Mouse (Mus musculus): ENCODE measurements around the gene Apex1. TPM values are rescaled to one million over a fixed set of nuclear protein-coding genes. Genes with fewer than 3 reads are reported as not detected.
"Not testable (repeated sequence)": the region's sequence is repeated elsewhere in the genome, so short reads cannot be mapped to it uniquely, and the experiment has no call there.

Apex1 gene
- polyA plus RNA-seq, 1 experiment from 2014 or later: 177 TPM

DNA sequence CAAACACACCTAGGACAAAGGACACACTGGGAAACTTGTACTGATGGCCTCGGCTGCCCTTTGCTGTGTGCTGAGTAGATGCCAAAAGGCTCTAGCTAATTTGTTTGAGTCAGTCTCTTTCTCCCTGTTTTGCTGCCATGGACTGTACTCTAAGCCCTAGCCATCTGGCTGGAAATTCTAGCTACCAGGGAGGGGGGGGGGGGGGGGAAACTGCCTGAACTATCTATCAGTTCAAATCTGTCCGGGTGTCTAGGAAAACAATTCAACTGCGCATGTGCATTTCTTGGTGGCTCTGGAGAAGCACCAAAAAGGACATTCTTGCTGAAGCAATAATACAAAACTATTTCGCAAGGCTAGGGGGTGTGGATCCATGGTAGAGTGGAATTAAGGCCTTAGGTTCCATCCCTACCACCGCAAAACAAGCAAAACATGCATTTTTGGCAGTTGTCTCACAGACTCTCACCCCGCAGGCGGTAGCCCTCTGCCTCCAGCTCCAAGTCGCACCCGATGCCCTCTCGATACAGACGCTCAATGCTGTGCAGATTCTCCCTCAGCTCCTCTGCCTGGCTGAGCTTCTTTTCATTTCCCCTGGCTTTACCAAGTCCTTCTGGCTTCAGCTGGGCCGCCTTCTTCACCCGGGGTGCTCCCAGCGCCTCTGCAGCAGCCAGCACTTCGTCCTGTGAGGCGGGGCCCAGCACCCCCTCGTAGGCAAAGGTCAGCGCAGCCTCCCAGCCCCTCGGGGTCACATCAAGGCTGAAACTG lies 28.6 kb upstream of the Apex1 start:
- peaks cover 3% of the 10 kb centered on the region; the same call in 1 of the 2 replicates for H3K27me3 ChIP-seq (ENCODE audit: control insufficient read depth, insufficient read depth, low read depth, low read length)
- 12% methylated on average over 19 of the region's 19 CpGs for WGBS
- H3K4me3 ChIP-seq (ENCODE audit: low read length): peak overlapping the region; percentile 51
- H3K9me3 ChIP-seq (ENCODE audit: control insufficient read depth, low read length): no peaks in the 10 kb centered on the region
- peaks cover 10% of the 10 kb centered on the region for H3K4me1 ChIP-seq (replicated peaks; ENCODE audit: control insufficient read depth, insufficient read depth, low read length)
- H3K4me2 ChIP-seq (ENCODE audit: low read depth, low read length): peak overlapping the region; percentile 90
- H3K27ac ChIP-seq (ENCODE audit: low read length): peak overlapping the region; percentile 65
- peak; percentile 83 for ATAC-seq (ENCODE audit: low read depth)
- peak overlapping the region; percentile 70 for H3K9ac ChIP-seq (ENCODE audit: low read length)
- H3K36me3 ChIP-seq (ENCODE audit: control insufficient read depth, insufficient read depth, low read length): no peaks in the 10 kb centered on the region

DNA sequence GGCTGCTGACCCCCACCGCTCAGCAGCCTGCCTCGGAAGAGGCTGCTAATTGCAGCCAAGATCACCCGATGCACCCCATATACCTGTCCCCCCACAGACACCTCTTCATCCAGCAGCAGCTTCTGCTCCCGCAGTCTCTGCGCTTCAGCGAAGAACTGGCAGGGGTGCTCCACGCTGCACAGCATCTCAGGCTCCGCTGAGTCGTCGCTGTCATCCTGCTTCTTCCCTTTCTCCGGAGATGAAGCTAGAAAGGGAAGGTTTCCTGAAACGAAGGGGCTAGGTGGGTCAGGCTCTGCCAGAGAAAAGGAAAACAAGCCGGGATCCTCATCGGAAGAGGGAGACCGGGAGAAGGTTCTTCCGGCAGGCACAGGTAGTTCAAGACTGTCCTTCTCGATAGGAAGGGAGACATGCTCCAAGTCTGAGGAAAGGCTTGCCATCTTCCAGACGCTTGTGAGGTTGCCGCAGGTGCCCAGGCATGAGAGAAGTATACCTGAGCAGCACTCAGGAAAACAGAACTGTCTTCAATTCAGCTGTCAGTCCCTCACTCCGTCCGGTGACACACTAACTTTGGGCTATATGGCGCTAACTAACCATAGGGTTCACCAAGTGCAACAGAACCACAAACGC lies 27.9 kb upstream of the Apex1 start:
- H3K4me3 ChIP-seq (ENCODE audit: low read length): peak overlapping the region; percentile 51
- peaks cover 10% of the 10 kb centered on the region for H3K4me1 ChIP-seq (replicated peaks; ENCODE audit: control insufficient read depth, insufficient read depth, low read length)
- peak overlapping the region; percentile 70 for H3K9ac ChIP-seq (ENCODE audit: low read length)
- no peaks in the 10 kb centered on the region for H3K36me3 ChIP-seq (ENCODE audit: control insufficient read depth, insufficient read depth, low read length)
- peak overlapping the region; percentile 90 for H3K4me2 ChIP-seq (ENCODE audit: low read depth, low read length)
- H3K27ac ChIP-seq (ENCODE audit: low read length): peak overlapping the region; percentile 65
- H3K27me3 ChIP-seq (ENCODE audit: control insufficient read depth, insufficient read depth, low read depth, low read length): peaks cover 3% of the 10 kb centered on the region; the same call in 1 of the 2 replicates
- 14% methylated on average over 23 of the region's 23 CpGs for WGBS
- no peaks in the 10 kb centered on the region for H3K9me3 ChIP-seq (ENCODE audit: control insufficient read depth, low read length)
- ATAC-seq (ENCODE audit: low read depth): no peak; the same call in none of the 2 replicates

DNA sequence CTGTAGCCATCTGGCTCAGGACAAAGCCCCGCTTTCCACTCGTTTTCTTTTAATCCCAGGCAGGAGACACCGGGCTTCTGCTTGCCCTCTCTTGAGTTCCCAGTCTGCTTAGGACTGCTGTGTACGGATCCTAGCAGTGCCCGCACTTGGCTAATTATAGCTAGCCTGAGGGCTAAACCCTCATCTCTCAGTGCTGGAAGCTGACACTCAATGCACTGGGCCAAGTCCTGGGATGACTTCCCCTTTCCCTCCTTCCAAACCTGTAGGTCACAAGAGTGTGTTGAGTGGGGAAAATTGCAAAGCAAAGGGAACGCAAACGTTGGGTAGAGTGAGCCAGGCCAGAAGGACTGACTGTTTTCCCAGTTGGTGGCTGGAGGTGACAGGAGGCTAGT lies 27.4 kb upstream of the Apex1 start, which contains the start of gene Klhl33:
Klhl33 (minus strand) TSS at position 134 of the 392 bp plus-strand sequence.
- Histone ChIP-seq H3K27me3 (ENCODE audit: control insufficient read depth, insufficient read depth, low read depth, low read length) (peaks cover 3% of the 10 kb centered on the region; the same call in 1 of the 2 replicates), H3K4me2 (ENCODE audit: low read depth, low read length) (peak within 1 kb of the TSS; percentile 90), H3K36me3 (ENCODE audit: control insufficient read depth, insufficient read depth, low read length) (no peaks in the 10 kb centered on the region), H3K4me3 (ENCODE audit: low read length) (peak within 1 kb of the TSS; percentile 51), H3K4me1 (replicated peaks; ENCODE audit: control insufficient read depth, insufficient read depth, low read length) (peaks cover 10% of the 10 kb centered on the region), H3K27ac (ENCODE audit: low read length) (peak within 1 kb of the TSS; percentile 65), H3K9ac (ENCODE audit: low read length) (peak within 1 kb of the TSS; percentile 70), H3K9me3 (ENCODE audit: control insufficient read depth, low read length) (no peaks in the 10 kb centered on the region)
- no peak for ATAC-seq (ENCODE audit: low read depth)
- 49% methylated on average over 7 of the region's 7 CpGs for WGBS

DNA sequence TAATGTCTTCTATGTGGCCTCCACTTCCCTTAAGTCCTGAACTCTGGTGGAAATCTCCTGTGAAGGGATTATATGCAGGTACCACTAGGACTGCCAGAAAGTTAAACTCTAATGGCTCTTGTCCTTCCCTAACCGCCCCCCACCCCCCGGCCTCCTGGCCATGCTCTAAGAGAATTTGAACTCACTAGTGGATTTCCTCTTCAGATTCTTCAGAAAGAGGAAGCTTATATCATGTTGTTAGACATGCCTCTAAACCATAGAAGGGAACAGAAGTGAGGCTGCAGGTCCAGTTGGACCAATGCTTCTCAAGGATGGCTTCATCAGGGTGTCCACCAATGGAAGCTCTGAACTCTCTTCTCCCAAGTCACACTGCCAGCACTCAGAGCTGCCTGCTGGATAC lies 26.8 kb upstream of the Apex1 start:
- ATAC-seq (ENCODE audit: low read depth); H3K27me3 ChIP-seq (ENCODE audit: control insufficient read depth, insufficient read depth, low read depth, low read length); H3K36me3 ChIP-seq (ENCODE audit: control insufficient read depth, insufficient read depth, low read length); H3K9me3 ChIP-seq (ENCODE audit: control insufficient read depth, low read length); H3K4me1 ChIP-seq (replicated peaks; ENCODE audit: control insufficient read depth, insufficient read depth, low read length); H3K27ac ChIP-seq (ENCODE audit: low read length); H3K4me3 ChIP-seq (ENCODE audit: low read length); H3K4me2 ChIP-seq (ENCODE audit: low read depth, low read length); H3K9ac ChIP-seq (ENCODE audit: low read length): not testable (repeated sequence)
- 82% methylated on average over 2 of the region's 2 CpGs for WGBS

DNA sequence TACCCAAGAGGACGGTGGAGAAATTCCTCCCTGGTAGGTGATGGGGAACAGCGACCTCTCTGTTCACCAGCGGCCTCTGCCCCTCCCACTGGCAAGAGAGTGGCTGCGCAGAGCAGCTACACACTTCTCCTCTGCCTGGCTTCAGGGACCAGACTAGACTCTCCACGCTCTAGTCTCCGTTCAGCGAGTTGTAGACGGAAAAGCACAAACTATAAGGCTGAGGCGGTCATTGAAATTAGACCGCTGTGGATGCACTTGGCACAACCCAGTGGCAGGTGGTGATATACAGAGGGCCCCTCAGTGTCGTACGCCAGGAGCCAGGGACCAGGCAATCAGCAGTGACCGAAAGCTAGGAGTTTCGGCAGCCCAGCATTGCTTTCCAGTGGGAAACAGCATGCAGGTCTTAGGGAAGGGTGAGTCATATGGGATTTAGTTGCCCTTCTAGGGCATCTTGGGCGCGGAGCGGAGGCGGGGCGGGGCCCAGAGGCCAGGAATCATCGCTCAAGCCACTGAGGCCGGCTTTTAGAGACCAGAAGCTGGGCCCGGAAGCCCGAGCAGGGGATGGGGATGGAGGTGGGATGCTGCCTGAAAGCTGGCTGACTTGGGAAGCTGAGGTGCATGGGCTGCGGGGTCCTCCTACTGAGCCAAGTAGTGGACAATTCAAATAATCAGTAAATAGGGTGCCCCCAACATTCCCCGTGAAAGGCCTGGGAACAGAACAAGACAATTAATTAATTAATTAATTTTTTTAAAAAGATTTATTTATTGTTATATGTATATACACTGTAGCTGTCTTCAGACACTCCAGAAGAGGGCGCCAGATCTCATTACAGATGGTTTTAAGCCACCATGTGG lies 20.6 kb upstream of the Apex1 start:
- Histone ChIP-seq H3K4me2 (ENCODE audit: low read depth, low read length) (peak overlapping the region; percentile 80), H3K27ac (ENCODE audit: low read length) (no peak overlapping the region), H3K4me3 (ENCODE audit: low read length) (peak overlapping the region; percentile 49), H3K36me3 (ENCODE audit: control insufficient read depth, insufficient read depth, low read length) (no peaks in the 10 kb centered on the region), H3K9ac (ENCODE audit: low read length) (peak overlapping the region; percentile 62), H3K4me1 (replicated peaks; ENCODE audit: control insufficient read depth, insufficient read depth, low read length) (peaks cover 7% of the 10 kb centered on the region; the same call in 1 of the 2 replicates), H3K27me3 (ENCODE audit: control insufficient read depth, insufficient read depth, low read depth, low read length) (no peaks in the 10 kb centered on the region), H3K9me3 (ENCODE audit: control insufficient read depth, low read length) (no peaks in the 10 kb centered on the region)
- WGBS: 4% methylated on average over 26 of the region's 26 CpGs
- ATAC-seq (ENCODE audit: low read depth): peak; percentile 83

DNA sequence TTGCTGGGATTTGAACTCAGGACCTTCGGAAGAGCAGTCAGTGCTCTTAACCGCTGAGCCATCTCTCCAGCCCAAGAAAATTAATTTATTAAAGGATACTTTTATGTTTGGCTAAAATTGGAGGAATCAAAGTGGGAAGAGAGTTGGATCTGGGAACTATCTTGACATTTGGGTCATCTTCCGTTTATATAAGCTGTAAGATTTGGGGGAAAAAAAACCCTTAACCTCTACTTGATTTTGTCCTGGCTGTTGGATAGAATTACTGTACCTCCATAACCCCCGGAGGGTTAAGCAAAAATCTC lies 20.0 kb upstream of the Apex1 start:
- no peaks in the 10 kb centered on the region for H3K27me3 ChIP-seq (ENCODE audit: control insufficient read depth, insufficient read depth, low read depth, low read length)
- no peak overlapping the region for H3K9ac ChIP-seq (ENCODE audit: low read length)
- no peak for ATAC-seq (ENCODE audit: low read depth)
- no peak overlapping the region for H3K27ac ChIP-seq (ENCODE audit: low read length)
- peaks cover 7% of the 10 kb centered on the region; the same call in 1 of the 2 replicates for H3K4me1 ChIP-seq (replicated peaks; ENCODE audit: control insufficient read depth, insufficient read depth, low read length)
- no peak overlapping the region for H3K4me3 ChIP-seq (ENCODE audit: low read length)
- 85% methylated on average over 4 of the region's 4 CpGs for WGBS
- H3K4me2 ChIP-seq (ENCODE audit: low read depth, low read length): no peak overlapping the region
- no peaks in the 10 kb centered on the region for H3K9me3 ChIP-seq (ENCODE audit: control insufficient read depth, low read length)
- no peaks in the 10 kb centered on the region for H3K36me3 ChIP-seq (ENCODE audit: control insufficient read depth, insufficient read depth, low read length)

DNA sequence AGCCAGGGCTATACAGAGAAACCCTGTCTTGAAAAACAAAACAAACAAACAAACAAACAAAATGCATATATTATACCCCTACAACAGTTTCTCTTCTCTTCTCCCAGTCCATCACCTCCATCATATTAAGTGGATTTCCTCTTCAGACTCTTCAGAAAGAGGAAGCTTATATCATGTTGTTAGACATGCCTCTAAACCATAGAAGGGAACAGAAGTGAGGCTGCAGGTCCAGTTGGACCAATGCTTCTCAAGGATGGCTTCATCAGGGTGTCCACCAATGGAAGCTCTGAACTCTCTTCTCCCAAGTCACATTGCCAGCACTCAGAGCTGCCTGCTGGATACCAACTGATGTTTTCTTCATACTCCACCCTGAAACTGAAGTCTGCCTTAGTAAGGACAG lies 19.4 kb upstream of the Apex1 start:
- H3K36me3 ChIP-seq (ENCODE audit: control insufficient read depth, insufficient read depth, low read length); H3K4me1 ChIP-seq (replicated peaks; ENCODE audit: control insufficient read depth, insufficient read depth, low read length); H3K4me3 ChIP-seq (ENCODE audit: low read length); H3K27ac ChIP-seq (ENCODE audit: low read length); H3K9ac ChIP-seq (ENCODE audit: low read length); H3K9me3 ChIP-seq (ENCODE audit: control insufficient read depth, low read length); H3K4me2 ChIP-seq (ENCODE audit: low read depth, low read length); H3K27me3 ChIP-seq (ENCODE audit: control insufficient read depth, insufficient read depth, low read depth, low read length); ATAC-seq (ENCODE audit: low read depth): not testable (repeated sequence)

DNA sequence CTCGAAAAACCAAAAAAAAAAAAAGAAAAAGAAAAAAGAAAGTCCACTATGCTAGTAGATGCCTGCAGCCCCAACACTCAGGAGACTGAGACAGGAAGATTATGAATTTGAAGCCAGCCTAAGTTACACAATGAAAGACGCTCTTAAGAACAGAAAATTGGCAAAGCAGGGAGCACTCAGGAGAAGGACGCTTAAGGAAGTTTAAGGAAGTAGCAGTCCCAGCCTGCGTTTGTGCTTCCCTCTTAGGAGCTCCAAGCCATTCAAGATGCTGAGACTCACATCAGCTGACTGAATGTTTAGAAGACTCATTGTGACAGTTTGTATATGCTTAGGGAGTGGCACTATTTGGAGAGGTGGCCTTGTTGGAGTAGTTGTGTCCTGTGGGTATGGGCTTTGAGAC lies 16.6 kb upstream of the Apex1 start:
- H3K4me3 ChIP-seq (ENCODE audit: low read length): no peak overlapping the region
- H3K27me3 ChIP-seq (ENCODE audit: control insufficient read depth, insufficient read depth, low read depth, low read length): no peaks in the 10 kb centered on the region
- 46% methylated on average over 4 of the region's 4 CpGs for WGBS
- H3K9me3 ChIP-seq (ENCODE audit: control insufficient read depth, low read length): no peaks in the 10 kb centered on the region
- H3K27ac ChIP-seq (ENCODE audit: low read length): no peak overlapping the region
- ATAC-seq (ENCODE audit: low read depth): no peak
- H3K4me2 ChIP-seq (ENCODE audit: low read depth, low read length): no peak overlapping the region
- H3K36me3 ChIP-seq (ENCODE audit: control insufficient read depth, insufficient read depth, low read length): peaks cover 4% of the 10 kb centered on the region; the same call in 1 of the 2 replicates
- peaks cover 7% of the 10 kb centered on the region; the same call in 1 of the 2 replicates for H3K4me1 ChIP-seq (replicated peaks; ENCODE audit: control insufficient read depth, insufficient read depth, low read length)
- H3K9ac ChIP-seq (ENCODE audit: low read length): no peak overlapping the region

DNA sequence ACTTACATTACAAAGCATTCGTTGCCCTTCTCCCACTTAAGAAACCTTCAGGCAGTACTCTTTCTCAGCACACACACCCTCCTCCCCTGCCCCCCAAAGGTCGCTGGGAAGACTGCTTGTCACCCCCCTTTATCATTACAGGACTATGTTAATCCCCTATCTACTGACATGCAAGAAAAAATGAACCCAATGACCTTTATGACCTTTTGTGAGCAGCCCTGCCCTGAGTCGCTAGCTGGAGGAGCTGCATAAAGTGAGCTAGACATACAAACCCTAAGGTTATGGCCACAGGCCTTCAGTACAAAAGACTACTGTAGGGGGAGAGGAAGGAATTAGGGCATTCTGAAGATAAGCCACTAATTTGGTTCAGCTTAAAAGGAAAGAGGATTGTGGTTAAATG lies 13.4 kb upstream of the Apex1 start:
- WGBS: 45% methylated on average over 3 of the region's 3 CpGs
- no peak for ATAC-seq (ENCODE audit: low read depth)
- peaks cover 24% of the 10 kb centered on the region for H3K36me3 ChIP-seq (ENCODE audit: control insufficient read depth, insufficient read depth, low read length)

More for the DNA sequence above, 13.4 kb upstream of the Apex1 start:
- Histone ChIP-seq H3K27me3 (ENCODE audit: control insufficient read depth, insufficient read depth, low read depth, low read length) (no peaks in the 10 kb centered on the region), H3K9me3 (ENCODE audit: control insufficient read depth, low read length) (no peaks in the 10 kb centered on the region), H3K4me1 (replicated peaks; ENCODE audit: control insufficient read depth, insufficient read depth, low read length) (no peaks in the 10 kb centered on the region), H3K9ac (ENCODE audit: low read length) (no peak overlapping the region), H3K27ac (ENCODE audit: low read length) (no peak overlapping the region), H3K4me2 (ENCODE audit: low read depth, low read length) (no peak overlapping the region), H3K4me3 (ENCODE audit: low read length) (no peak overlapping the region)
